Comparison of ENCODE assay signal across 7 mouse cellular contexts in genomic region chr2:104590829-104591117, GRCm38 (mm10). TPM values are rescaled to one million over a fixed set of nuclear protein-coding genes. Genes with fewer than 3 reads are reported as not detected.
DNase-seq lines count a peak whose midpoint lies in the region; ATAC-seq and TF ChIP-seq lines count a peak whose summit lies in the region.

No protein-coding gene starts in this region.

- no peak for TF ChIP-seq EP300 in lung, postnatal 0 days (IDR thresholded peaks at IDR 0.05)

- H3K4me2 ChIP-seq in lung, postnatal 0 days (replicated peaks; ENCODE audit: low read depth, low read length), result peak overlapping the region; percentile 55
- H3K4me2 ChIP-seq in forebrain, embryonic 11.5 days (ENCODE audit: low read depth, low read length, severe bottlenecking), result peak overlapping the region; percentile 76
- peak overlapping the region; percentile 70 for H3K4me2 ChIP-seq in limb, embryonic 12.5 days
- peak overlapping the region; percentile 66 for H3K4me2 ChIP-seq in stomach, embryonic 14.5 days (replicated peaks; ENCODE audit: low read depth, low read length)

- H3K4me3 ChIP-seq in lung, postnatal 0 days (ENCODE audit: low read depth, low read length), result peak overlapping the region; percentile 94
- peak overlapping the region; percentile 91 for H3K4me3 ChIP-seq in forebrain, embryonic 11.5 days (ENCODE audit: low read depth, low read length)
- peak overlapping the region; percentile 88 for H3K4me3 ChIP-seq in limb, embryonic 12.5 days (replicated peaks)
- peak overlapping the region; percentile 92 for H3K4me3 ChIP-seq in stomach, embryonic 14.5 days (ENCODE audit: low read depth, low read length)

- 0 out of 2 replicates have a peak, but pooled peaks cover 2% of the 10 kb centered on the region for H3K4me1 ChIP-seq in lung, postnatal 0 days (ENCODE audit: insufficient read depth, low read depth, low read length)
- no peaks in the 10 kb centered on the region; the same call in 1 of the 2 replicates for H3K4me1 ChIP-seq in forebrain, embryonic 11.5 days (replicated peaks; ENCODE audit: control insufficient read depth, insufficient read depth, low read length)
- H3K4me1 ChIP-seq in limb, embryonic 12.5 days (replicated peaks), result peaks cover 8% of the 10 kb centered on the region
- H3K4me1 ChIP-seq in stomach, embryonic 14.5 days (ENCODE audit: control insufficient read depth, insufficient read depth, low read length), result peaks cover 7% of the 10 kb centered on the region; the same call in 1 of the 2 replicates

- peak overlapping the region; percentile 93 for H3K27ac ChIP-seq in lung, postnatal 0 days (ENCODE audit: low read length)
- peak overlapping the region; percentile 74 for H3K27ac ChIP-seq in forebrain, embryonic 11.5 days (ENCODE audit: low read depth, low read length)
- peak overlapping the region; percentile 87 for H3K27ac ChIP-seq in limb, embryonic 12.5 days
- peak overlapping the region; percentile 90 for H3K27ac ChIP-seq in stomach, embryonic 14.5 days (ENCODE audit: low read length)

- H3K27me3 ChIP-seq in lung, postnatal 0 days (replicated peaks; ENCODE audit: insufficient read depth, low read length), result no peaks in the 10 kb centered on the region
- no peaks in the 10 kb centered on the region for H3K27me3 ChIP-seq in forebrain, embryonic 11.5 days (ENCODE audit: control insufficient read depth, insufficient read depth, low read length)
- H3K27me3 ChIP-seq in limb, embryonic 12.5 days, result no peaks in the 10 kb centered on the region
- H3K27me3 ChIP-seq in stomach, embryonic 14.5 days (ENCODE audit: control insufficient read depth, insufficient read depth, low read length), result no peaks in the 10 kb centered on the region

- DNase-seq in lung, postnatal 0 days (ENCODE audit: low spot score), result peak; percentile 23
- DNase-seq in lung, postnatal 10 days, result no peak
- no peak for DNase-seq in forebrain, embryonic 11.5 days (ENCODE audit: low spot score)
- no peak for DNase-seq in adrenal gland, postnatal 25 days
- DNase-seq in kidney, adult 11 months, result no peak

- ATAC-seq in lung, postnatal 0 days, result no peak
- no peak for ATAC-seq in forebrain, embryonic 11.5 days (replicated peaks; ENCODE audit: low FRiP score)
- no peak for ATAC-seq in limb, embryonic 12.5 days (ENCODE audit: insufficient number of reproducible peaks, insufficient read depth, low FRiP score, low TSS enrichment, low read depth)
- ATAC-seq in stomach, embryonic 14.5 days (ENCODE audit: insufficient number of reproducible peaks, insufficient read depth, low FRiP score, low read depth), result no peak

- H3K9ac ChIP-seq in lung, postnatal 0 days (replicated peaks; ENCODE audit: low read depth), result peak overlapping the region; percentile 93
- H3K9ac ChIP-seq in forebrain, embryonic 11.5 days (ENCODE audit: low read length), result peak overlapping the region; percentile 93
- peak overlapping the region; percentile 91 for H3K9ac ChIP-seq in limb, embryonic 12.5 days (replicated peaks)
- H3K9ac ChIP-seq in stomach, embryonic 14.5 days (replicated peaks; ENCODE audit: low read depth, low read length), result peak overlapping the region; percentile 84

- no peak for TF ChIP-seq CTCF in lung, postnatal 0 days (IDR thresholded peaks at IDR 0.05)

- WGBS in lung, postnatal 0 days, result under 1% methylated on average over 19 of the region's 19 CpGs
- under 1% methylated on average over 19 of the region's 19 CpGs for WGBS in forebrain, embryonic 11.5 days
- WGBS in limb, embryonic 12.5 days, result under 1% methylated on average over 19 of the region's 19 CpGs
- WGBS in stomach, embryonic 14.5 days, result 0% methylated on average over 19 of the region's 19 CpGs

- H3K36me3 ChIP-seq in lung, postnatal 0 days (ENCODE audit: insufficient read depth, low read length), result no peaks in the 10 kb centered on the region
- H3K36me3 ChIP-seq in forebrain, embryonic 11.5 days (ENCODE audit: control insufficient read depth, insufficient read depth, low read length), result no peaks in the 10 kb centered on the region
- H3K36me3 ChIP-seq in limb, embryonic 12.5 days, result no peaks in the 10 kb centered on the region
- no peaks in the 10 kb centered on the region for H3K36me3 ChIP-seq in stomach, embryonic 14.5 days (ENCODE audit: control insufficient read depth, insufficient read depth, low read length)

- H3K9me3 ChIP-seq in lung, postnatal 0 days (ENCODE audit: low read length), result no peaks in the 10 kb centered on the region
- no peaks in the 10 kb centered on the region for H3K9me3 ChIP-seq in forebrain, embryonic 11.5 days (ENCODE audit: control insufficient read depth, low read length)
- H3K9me3 ChIP-seq in limb, embryonic 12.5 days, result no peaks in the 10 kb centered on the region
- no peaks in the 10 kb centered on the region for H3K9me3 ChIP-seq in stomach, embryonic 14.5 days (ENCODE audit: control insufficient read depth, low read depth, low read length)

RNA-seq across cellular contexts. Expression of gene Cstf3, which starts 0.5 kb away (rescaled TPM):
- 31.5 and 33.7 TPM in 2 replicates for polyA plus RNA-seq in lung, postnatal 0 days (2015; fragmentation: Nextera tagmentation; extraction: Ambion mirVana)
- 94.3 and 106 TPM in 2 replicates for polyA plus RNA-seq in forebrain, embryonic 11.5 days (2014; fragmentation: Nextera tagmentation; extraction: Ambion mirVana)
- polyA plus RNA-seq in limb, embryonic 12.5 days (2016; fragmentation: Nextera tagmentation; extraction: Ambion mirVana), result 100 and 107 TPM in 2 replicates
- polyA plus RNA-seq in stomach, embryonic 14.5 days (2014; fragmentation: Nextera tagmentation; extraction: Ambion mirVana), result 71.1 and 73.9 TPM in 2 replicates
- 38.2 and 39.6 TPM in 2 replicates for total RNA-seq in adrenal gland, postnatal 25 days (2021)
